Mouse (Mus musculus) right cerebral cortex, postnatal 10 days (tissue): ENCODE results near the gene Plcl2.
"Not testable (repeated sequence)": the region's sequence is repeated elsewhere in the genome, so short reads cannot be mapped to it uniquely, and the experiment has no call there.

Experiments
- DNase-seq, 2 experiments: peaks; one replicate each; pipeline ENCODE4 v3.0.0; 2021; ENCODE audit warnings: low spot score in 2 of 2

Gene Plcl2

GRCm38 (mm10) chr17:50674580-50674979 is 165.4 kb downstream of the Plcl2 start:
- DNase-seq = no peak

DNA sequence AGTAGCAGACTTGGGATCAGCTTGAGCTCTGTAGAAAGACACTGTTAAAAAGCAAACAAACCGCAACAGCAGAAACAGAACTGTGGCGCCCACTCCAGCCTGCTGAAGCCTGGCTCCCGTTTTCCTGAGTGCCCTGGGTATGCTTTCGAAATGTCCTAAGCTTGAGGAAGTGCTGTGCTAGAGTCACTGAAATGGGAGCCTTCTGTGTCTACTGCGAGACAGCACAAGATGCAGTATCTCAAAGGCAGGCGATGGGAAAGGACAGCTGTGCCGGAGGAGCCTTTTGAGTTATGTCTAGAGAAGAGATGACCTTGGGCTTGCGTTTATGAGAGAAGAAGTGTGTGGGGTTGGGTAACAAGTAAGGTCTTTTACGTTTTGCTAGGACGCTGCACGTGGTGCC is 166.0 kb downstream of the Plcl2 start:
- DNase-seq = no peak

DNA sequence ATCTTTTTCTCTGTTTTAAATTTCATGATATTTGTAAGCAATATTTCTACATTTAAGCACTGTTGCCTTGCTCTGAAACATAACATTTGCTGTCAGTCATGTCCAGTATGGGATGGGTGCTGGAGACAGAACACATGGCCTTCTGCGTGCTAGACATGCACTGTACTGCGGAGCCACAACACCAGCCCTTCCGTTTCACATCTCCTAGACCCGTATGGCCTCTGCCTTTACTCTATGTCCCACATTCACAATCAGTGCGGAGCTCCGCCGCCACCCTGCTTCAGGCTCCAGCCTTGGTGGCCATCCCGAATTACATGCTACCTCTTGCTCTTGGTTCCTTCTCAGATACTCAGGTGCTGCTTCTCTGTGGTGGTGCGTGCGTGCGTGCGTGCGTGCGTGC is 168.1 kb downstream of the Plcl2 start:
- no peak for DNase-seq

GRCm38 (mm10) chr17:50677978-50678712 is 168.9 kb downstream of the Plcl2 start:
- DNase-seq = no peak

- no peak for DNase-seq
Measured at GRCm38 (mm10) chr17:50678748-50679147, 169.5 kb downstream of the Plcl2 start.

- DNase-seq = no peak
Measured at GRCm38 (mm10) chr17:50679613-50680534, 170.7 kb downstream of the Plcl2 start.

DNA sequence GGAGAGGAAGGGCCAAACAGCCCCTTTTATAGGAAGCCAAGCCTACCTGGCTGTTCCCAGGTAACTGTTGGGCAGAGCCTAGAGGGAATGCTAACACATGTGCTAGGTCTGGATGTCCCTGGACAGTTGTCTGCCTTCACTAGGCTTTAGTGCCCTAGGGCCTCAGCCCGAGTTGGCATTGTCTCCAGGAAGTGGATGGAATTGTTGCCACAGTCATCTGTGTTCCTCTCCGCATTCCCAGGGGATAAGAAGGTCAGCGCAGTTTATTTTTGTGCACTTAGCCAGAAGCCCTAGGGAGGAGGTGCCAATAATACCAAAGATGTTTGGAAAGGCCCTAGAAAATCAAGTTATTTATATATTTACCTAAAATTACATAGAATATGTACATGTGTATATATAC is 173.5 kb downstream of the Plcl2 start:
- no peak for DNase-seq

DNA sequence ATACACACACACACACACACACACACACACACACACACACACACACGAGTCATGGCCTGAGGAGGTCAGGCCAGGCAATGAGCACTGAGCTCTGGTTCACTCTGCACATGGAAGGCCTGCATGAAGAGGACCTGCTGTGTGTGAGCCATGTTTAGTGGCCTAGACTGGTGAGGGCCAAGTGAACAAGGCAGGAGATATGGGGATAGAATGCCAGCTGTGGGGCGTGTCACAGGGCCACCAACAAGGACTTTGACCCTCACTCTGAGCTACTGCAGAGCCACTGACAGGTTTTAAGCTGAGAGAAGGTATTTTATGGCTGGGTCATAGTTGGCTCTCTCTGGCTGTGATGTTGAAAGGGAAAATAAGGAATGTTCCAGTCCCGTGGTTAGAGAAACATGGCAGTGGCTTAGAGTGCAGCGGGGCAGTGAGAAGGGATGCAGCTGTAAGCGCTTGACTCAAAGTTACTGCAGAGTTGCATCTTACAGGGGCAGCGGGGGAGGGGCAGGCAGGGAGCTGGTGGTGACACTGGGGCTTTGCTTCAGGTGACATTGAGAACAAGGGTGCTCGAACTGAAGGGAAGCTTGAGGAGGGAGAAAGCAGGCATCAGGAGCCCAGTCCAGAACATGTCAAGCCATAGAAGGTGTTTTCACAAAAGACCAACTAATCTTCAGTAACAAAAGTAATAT is 175.9 kb downstream of the Plcl2 start:
- peak in 1 of 2 experiments; percentile 23 for DNase-seq

- DNase-seq = peak in 1 of 2 experiments; percentile 12
Measured at GRCm38 (mm10) chr17:50687670-50688069, 178.5 kb downstream of the Plcl2 start.

GRCm38 (mm10) chr17:50688135-50688534 is 178.9 kb downstream of the Plcl2 start:
- DNase-seq = peak in 1 of 2 experiments; percentile 13

DNA sequence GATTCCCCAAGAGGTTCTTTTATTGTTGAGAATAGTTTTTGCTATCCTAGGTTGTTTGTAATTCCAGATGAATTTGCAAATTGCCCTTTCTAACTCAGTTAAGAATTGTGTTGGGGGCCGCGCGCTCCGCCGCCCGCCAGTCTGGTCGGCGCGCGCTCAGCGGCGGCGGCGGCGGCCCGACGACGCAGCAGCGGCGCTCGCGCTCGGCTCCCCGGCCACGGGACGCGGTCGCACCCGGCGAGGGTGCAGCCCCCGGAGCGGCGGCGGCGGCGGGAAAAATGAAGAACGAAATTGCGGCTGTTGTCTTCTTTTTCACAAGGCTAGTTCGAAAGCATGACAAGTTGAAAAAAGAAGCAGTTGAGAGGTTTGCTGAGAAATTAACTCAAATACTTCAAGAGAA is 189.2 kb downstream of the Plcl2 start:
- not testable (repeated sequence) for DNase-seq

DNA sequence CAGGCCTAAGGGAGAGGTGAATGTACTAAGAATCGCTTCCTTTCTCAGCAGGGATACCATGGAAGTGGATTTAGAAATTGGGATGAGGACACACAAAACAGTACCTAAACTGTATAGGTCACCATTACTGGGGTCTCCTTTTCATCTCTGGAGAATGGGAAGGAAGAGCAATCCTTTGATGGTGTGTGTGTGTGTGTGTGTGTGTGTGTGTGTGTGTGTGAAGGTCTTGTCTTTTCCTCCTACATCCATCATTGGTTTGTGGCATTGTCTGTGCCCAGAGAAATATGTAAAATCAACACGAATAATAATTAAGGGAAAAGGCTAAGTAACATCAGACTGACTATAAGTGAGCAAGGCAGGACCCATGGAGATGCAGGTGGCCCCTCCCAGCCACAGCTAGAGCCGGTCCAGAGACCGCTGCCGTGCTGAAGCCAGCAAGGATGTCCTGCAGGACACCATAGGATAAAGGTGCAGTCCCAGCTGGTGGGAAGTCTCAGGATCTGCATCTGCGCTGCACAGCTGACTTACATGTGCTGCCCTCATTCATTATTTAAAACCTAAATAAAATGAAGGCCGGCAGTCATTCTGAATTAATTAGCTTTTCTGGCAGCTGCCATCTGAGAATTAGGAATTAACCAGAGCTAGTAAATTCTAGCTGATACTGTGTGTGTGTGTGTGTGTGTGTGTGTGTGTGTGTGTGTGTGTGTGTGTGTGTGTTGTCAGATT is 201.5 kb downstream of the Plcl2 start:
- DNase-seq = no peak

GRCm38 (mm10) chr17:50717586-50717985 is 208.4 kb downstream of the Plcl2 start:
- no peak for DNase-seq

- no peak for DNase-seq
Measured at GRCm38 (mm10) chr17:50724376-50724775, 215.2 kb downstream of the Plcl2 start.

DNA sequence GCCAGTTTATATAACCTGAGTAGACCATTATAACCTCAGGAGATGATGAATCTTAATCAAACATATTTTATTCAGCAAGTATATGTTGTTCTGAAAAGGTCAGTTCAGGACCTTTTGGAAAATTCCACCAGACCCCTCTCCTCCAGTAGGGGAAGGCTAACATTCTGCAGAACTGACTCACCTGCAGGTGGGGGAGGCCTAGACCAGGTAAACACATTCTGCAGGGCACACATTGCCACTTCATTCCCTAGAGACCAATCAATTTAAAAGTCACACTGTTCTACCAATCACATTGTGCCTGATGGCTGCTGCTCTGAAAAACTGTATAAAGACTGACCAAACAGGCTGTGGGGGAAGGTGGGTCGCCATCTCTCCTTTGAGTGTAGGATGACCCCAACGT is 217.1 kb downstream of the Plcl2 start:
- DNase-seq = peak in 1 of 2 experiments; percentile 8

DNA sequence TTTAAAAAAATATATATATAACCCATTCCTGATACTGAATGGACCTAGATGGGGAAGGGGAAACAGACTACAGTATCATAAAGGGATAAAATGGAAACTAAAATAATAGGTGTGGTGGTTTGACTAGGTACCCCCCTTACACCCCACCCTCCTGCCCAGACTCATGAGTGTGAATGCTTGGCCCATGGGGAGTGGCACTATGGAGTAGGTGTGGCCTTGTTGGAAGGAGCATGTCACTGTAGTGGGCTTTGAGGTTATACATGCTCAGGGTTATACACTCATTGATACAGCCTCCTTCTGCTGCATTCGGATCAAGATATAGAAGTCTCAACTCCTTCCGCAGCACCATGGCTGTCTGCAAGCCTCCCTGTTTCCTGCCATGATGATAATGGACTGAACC is 219.8 kb downstream of the Plcl2 start:
- DNase-seq = peak in 1 of 2 experiments; percentile 13

DNA sequence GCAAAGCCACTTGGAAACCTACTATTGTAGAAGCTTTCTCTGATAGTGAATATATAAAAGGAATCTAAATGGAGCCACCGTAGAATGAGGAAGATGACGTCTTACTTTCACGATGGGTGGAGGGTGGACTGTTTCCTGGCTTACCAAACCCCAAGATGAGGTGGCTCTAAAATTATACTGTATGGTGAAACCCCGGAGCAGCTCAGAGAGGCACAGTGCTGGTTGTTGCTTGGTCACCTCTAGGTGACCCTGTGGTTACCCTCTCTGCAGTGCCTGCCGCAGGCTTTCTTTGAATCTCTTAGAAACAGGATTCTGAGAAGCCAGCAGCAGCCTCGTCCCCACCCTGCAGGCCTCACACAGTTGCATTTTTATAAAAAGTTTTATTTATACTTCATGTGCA is 220.4 kb downstream of the Plcl2 start:
- DNase-seq = peak in 1 of 2 experiments; percentile 21

- peak in 1 of 2 experiments; percentile 18 for DNase-seq
Measured at GRCm38 (mm10) chr17:50730896-50731295, 221.7 kb downstream of the Plcl2 start.

DNA sequence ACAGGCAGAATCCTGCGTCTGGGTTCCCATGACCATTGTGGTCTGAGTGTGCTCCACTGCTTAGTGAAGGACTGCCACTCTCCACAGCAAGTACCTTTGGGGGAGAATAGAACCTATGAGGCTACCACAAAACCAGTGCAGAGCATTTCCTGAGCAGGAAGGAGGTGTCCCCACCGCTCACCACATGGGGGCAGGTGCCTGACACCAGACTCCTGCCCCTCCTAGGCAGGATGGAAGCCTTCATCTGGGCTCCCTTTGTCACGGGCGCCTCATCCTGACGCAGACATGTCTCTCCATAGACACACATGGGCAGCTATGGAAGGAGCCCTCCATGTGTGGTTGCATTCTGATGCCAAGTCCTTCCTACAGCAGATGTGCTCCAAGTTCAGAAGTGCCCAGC is 222.7 kb downstream of the Plcl2 start:
- DNase-seq = peak in 1 of 2 experiments; percentile 20

DNA sequence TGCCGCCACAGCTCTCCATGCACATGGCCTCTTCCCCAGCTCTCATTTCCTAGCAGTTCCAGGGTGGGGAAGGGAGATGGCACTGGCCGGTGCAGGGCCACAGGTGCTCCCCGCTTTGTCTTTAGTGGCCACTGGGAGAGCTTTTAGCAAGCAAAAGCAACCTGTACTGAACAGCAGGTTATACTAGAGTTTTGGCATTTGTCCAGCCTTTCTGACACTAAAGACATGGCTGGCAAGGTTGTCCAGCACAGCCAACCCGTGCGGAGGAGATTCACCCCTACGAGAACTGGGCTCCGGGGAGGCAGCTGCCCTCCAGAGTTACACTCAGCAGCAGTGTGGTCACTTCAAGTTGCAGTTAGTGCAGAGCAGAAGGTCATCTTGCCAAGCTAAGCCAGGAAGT is 224.2 kb downstream of the Plcl2 start:
- peak in 1 of 2 experiments; percentile 17 for DNase-seq

GRCm38 (mm10) chr17:50734781-50735180 is 225.6 kb downstream of the Plcl2 start:
- DNase-seq = no peak
